Mouse (Mus musculus) intestine, embryonic 16.5 days (tissue): ENCODE data around the gene Fam126b. TPM values are rescaled to one million over a fixed set of nuclear protein-coding genes. Genes with fewer than 3 reads are reported as not detected.
"Not testable (repeated sequence)": the region's sequence is repeated elsewhere in the genome, so short reads cannot be mapped to it uniquely, and the experiment has no call there.

Experiments
- ATAC-seq: fragments of 200-750 bp; cut with Nextera tagmentation; 2 replicates; pipeline ENCODE4 v1.8.0; 2017; ENCODE audit warnings: moderate TSS enrichment, moderate library complexity
- H3K27ac ChIP-seq: fragments of 300-500 bp; sonication (generic); 2 replicates; pipeline ENCODE4 v1.5.1; 2014; ENCODE audit warnings: mild to moderate bottlenecking, low read length
- H3K27me3 ChIP-seq: fragments of 300-500 bp; sonication (generic); replicated peaks from 2 replicates; pipeline ENCODE4 v1.6.1; 2014; ENCODE audit warnings: low read length, control low read depth, mixed read lengths; ENCODE audit not compliant: control insufficient read depth, insufficient read depth
- H3K36me3 ChIP-seq: fragments of 300-500 bp; sonication (generic); 2 replicates; pipeline ENCODE4 v1.6.1; 2014; ENCODE audit warnings: low read length, control low read depth; ENCODE audit not compliant: control insufficient read depth, insufficient read depth
- H3K4me1 ChIP-seq: fragments of 300-500 bp; sonication (generic); 2 replicates; pipeline ENCODE4 v1.6.1; 2014; ENCODE audit warnings: low read length, control low read depth, mixed read lengths; ENCODE audit not compliant: control insufficient read depth, insufficient read depth
- H3K4me2 ChIP-seq: fragments of 300-500 bp; sonication (generic); 2 replicates; pipeline ENCODE4 v1.6.1; 2014; ENCODE audit warnings: low read depth, low read length, control low read depth
- H3K4me3 ChIP-seq: fragments of 300-500 bp; sonication (generic); 2 replicates; pipeline ENCODE4 v1.5.1; 2014; ENCODE audit warnings: mild to moderate bottlenecking, low read length
- H3K9ac ChIP-seq: fragments of 300-500 bp; sonication (generic); 2 replicates; pipeline ENCODE4 v1.6.1; 2014; ENCODE audit warnings: low read depth, low read length
- H3K9me3 ChIP-seq: fragments of 300-500 bp; sonication (generic); 2 replicates; pipeline ENCODE4 v1.6.1; 2016; ENCODE audit warnings: low read length, control low read depth; ENCODE audit not compliant: control insufficient read depth
- WGBS: fragments of 180-500 bp; shearing (Covaris S2); extraction: QIAGEN DNeasy Blood & Tissue Kit; methylation state at CpG from one replicate; pipeline ENCODE4 v1.1.7; 2014; 5-methylcytosine and 5-hydroxymethylcytosine counted together
- polyA plus RNA-seq: library from polyadenylated mRNA; unstranded; fragments of >200 nt; fragmentation: Nextera tagmentation; extraction: Ambion mirVana; gene quantifications from 2 replicates; pipeline ENCODE4 v1.2.1, GENCODE M21; 2015

Fam126b gene
- polyA plus RNA-seq, 1 experiment from 2014 or later = 7.0 TPM

DNA sequence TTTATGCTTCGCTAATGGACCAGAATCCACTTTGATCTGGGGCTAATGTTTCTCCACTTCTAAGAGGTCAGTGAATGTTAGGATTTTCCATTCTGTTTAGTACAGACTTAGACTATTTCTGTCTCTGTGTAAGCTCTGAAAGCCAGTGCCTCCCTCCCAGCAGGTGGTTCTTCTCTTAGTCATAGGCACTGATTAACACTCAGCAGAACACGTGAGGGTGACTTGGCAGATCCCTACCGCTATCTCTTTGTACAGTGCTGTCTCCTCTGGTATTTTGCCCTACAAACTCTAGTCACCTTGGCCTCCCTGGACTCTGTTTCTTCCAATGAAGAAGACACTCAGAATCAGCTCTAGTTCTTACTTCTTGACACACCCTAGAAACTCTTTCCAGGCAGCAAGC lies 28.3 kb upstream of the Fam126b start:
- peak; percentile 53 for ATAC-seq
- Histone ChIP-seq H3K27ac (no peak overlapping the region), H3K9me3 (peaks cover 3% of the 10 kb centered on the region), H3K27me3 (no peaks in the 10 kb centered on the region), H3K4me2 (no peak overlapping the region), H3K4me1 (no peaks in the 10 kb centered on the region; the same call in 1 of the 2 replicates), H3K36me3 (no peaks in the 10 kb centered on the region), H3K4me3 (no peak overlapping the region), H3K9ac (no peak overlapping the region)
- whole genome bisulfite sequencing = 52% methylated on average over 3 of the region's 3 CpGs

DNA sequence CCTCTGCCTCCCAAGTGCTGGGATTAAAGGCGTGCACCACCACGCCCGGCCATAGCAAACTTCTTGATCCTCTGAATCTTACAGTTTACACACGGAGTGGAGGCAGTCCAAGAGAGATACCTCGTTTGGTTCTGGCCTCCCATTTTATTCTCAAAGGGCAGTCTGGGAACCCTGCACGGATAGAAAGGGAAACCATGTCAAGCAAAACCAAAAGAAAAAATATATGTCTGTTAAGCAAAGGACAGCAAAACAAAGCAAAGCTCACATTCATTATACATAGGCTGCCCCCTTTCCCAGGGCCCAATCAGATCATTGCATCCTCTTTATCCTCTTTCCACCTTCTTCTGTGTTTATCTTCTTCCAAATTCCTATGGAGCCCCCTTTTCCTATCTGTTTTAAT lies 27.7 kb upstream of the Fam126b start:
- no peak overlapping the region for H3K4me3 ChIP-seq
- WGBS = 55% methylated on average over 6 of the region's 6 CpGs
- peaks cover 1% of the 10 kb centered on the region for H3K9me3 ChIP-seq
- H3K27ac ChIP-seq = no peak overlapping the region
- H3K36me3 ChIP-seq = no peaks in the 10 kb centered on the region
- no peaks in the 10 kb centered on the region for H3K27me3 ChIP-seq
- H3K4me2 ChIP-seq = no peak overlapping the region
- no peak overlapping the region for H3K9ac ChIP-seq
- ATAC-seq = no peak
- H3K4me1 ChIP-seq = no peaks in the 10 kb centered on the region; the same call in 1 of the 2 replicates

DNA sequence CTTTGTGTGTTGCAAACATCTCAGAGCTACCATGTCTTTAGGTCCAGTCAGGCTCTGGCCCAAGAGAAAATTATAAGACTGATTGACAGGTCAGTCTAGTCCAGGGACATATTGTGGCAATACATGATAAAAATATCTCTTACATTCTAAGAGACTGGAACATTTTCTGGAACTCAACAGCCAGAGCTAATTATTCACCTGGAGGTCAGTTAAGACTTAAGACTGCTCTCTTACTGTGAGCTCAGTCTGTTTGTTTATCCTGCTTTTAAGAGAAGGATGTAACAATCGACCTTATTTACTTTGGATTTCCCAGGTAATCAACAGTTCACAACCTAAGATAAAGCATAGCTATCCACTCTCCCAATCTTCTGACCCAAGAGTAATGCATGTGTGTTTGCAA lies 24.5 kb upstream of the Fam126b start:
- Histone ChIP-seq H3K9me3 (0 out of 2 replicates have a peak, but pooled peaks cover 3% of the 10 kb centered on the region), H3K4me3 (no peak overlapping the region), H3K9ac (no peak overlapping the region), H3K27me3 (no peaks in the 10 kb centered on the region), H3K4me2 (no peak overlapping the region), H3K27ac (no peak overlapping the region), H3K36me3 (no peaks in the 10 kb centered on the region), H3K4me1 (no peaks in the 10 kb centered on the region; the same call in 1 of the 2 replicates)
- no peak for ATAC-seq
- WGBS = 20% methylated on average over 1 of the region's 1 CpGs

DNA sequence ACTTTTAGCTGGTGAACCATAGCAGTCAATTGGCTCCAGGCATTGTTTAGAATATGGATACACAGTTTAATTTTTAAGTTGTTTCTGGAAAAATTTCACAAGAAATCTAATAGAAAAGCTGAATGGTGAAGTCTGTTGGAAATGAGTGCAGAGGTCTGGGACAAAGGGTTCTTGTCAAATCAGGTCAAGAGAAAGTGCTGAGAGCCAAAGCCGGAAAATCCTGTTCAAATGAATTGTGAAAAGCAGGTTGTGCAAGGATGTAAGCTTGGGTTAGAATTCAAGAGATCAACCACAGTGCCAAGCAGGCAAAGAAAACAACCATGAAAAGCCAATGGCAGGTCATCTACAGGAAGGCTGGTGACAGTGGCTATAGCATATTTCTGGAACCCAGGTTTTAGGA lies 24.0 kb upstream of the Fam126b start:
- Histone ChIP-seq H3K9me3 (0 out of 2 replicates have a peak, but pooled peaks cover 3% of the 10 kb centered on the region), H3K36me3 (no peaks in the 10 kb centered on the region), H3K9ac (no peak overlapping the region), H3K4me2 (no peak overlapping the region), H3K4me1 (no peaks in the 10 kb centered on the region; the same call in 1 of the 2 replicates), H3K4me3 (no peak overlapping the region), H3K27me3 (no peaks in the 10 kb centered on the region), H3K27ac (no peak overlapping the region)
- 78% methylated on average over 1 of the region's 1 CpGs for WGBS
- no peak for ATAC-seq

DNA sequence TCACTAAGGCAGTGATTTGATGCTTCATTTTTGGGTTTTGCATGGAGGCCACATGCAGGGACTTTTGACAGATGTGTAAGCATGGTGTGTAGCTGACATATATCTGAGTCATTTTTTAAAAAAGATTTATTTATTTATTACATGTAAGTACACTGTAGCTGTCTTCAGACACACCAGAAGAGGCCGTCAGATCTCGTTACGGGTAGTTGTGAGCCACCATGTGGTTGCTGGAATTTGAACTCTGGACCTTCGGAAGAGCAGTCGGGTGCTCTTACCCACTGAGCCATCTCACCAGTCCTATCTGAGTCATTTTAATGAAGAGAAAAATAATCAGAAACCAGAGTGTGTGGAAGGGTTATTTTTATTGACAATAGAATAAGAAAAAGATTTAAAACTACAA lies 23.5 kb upstream of the Fam126b start:
- H3K9me3 ChIP-seq, H3K4me1 ChIP-seq, H3K27ac ChIP-seq, H3K4me2 ChIP-seq, H3K9ac ChIP-seq, H3K27me3 ChIP-seq, H3K4me3 ChIP-seq, H3K36me3 ChIP-seq, ATAC-seq: not testable (repeated sequence)
- WGBS = 82% methylated on average over 5 of the region's 5 CpGs

DNA sequence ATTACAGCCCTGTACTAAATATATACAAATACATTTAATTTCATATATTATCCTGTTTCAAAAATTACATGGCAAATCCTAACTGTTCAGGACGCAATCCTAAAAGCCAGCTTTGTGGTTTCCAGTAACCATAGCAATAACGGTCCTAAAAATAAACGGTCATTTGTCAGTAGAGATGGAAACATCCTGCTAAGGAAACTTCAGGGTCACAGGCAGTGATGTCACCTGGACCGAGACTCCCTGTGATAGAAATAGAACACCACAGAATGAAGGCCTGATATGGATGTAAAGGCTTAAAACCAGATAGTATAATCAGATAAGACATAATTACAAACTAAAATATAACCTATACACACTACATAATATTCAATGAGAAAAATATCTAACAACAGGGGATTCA lies 17.6 kb upstream of the Fam126b start:
- H3K27ac ChIP-seq = no peak overlapping the region
- no peak for ATAC-seq
- 44% methylated on average over 4 of the region's 4 CpGs for WGBS

DNA sequence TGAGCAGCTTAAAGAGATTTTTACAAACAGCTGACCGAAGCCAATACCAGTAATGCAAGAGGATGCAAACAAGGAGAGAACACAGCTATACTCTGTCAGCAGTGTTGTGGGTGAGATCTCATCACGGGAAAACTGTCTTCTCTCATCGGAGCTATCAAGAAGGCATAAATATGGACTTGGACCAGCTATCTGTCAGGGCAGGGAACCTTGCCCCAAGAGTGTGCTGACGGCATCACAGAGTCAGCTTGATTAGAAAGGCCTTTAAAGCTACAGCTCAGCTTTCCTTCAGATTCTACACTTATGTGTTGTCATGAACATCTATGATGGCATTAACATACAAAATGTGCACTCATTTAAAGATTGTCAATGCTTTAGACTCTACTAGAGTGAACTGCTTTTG lies 16.6 kb upstream of the Fam126b start:
- H3K27ac ChIP-seq = no peak overlapping the region
- H3K27me3 ChIP-seq = no peaks in the 10 kb centered on the region
- 0 out of 2 replicates have a peak, but pooled peaks cover 3% of the 10 kb centered on the region for H3K9me3 ChIP-seq
- WGBS = 75% methylated on average over 4 of the region's 4 CpGs
- no peak for ATAC-seq
- H3K9ac ChIP-seq = no peak overlapping the region
- H3K4me1 ChIP-seq = no peaks in the 10 kb centered on the region
- no peak overlapping the region for H3K4me2 ChIP-seq
- no peaks in the 10 kb centered on the region for H3K36me3 ChIP-seq
- H3K4me3 ChIP-seq = no peak overlapping the region

More for the DNA sequence above, 17.6 kb upstream of the Fam126b start:
- Histone ChIP-seq H3K9me3 (0 out of 2 replicates have a peak, but pooled peaks cover 3% of the 10 kb centered on the region), H3K27me3 (no peaks in the 10 kb centered on the region), H3K9ac (no peak overlapping the region), H3K4me3 (no peak overlapping the region), H3K36me3 (no peaks in the 10 kb centered on the region), H3K4me2 (no peak overlapping the region), H3K4me1 (no peaks in the 10 kb centered on the region)

DNA sequence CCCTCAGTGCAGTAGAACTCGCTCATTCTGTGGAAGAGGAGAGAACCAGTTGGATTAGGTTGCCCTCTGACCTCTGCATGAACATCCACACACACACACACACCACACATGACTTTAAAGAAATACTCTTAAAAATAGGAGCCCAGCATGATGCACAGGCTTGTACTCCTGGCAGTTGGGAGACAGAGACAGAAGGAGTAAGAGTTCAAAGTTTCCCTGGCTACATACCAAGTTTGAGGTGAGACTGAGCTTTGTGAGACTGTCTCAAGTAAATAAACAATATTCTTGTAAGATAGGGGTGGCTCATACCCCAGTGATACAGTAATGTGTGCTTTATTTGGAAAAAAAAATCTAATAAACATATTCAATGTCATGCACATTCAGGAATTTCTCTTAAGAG lies 1.4 kb upstream of the Fam126b start:
- Histone ChIP-seq H3K4me3 (no peak overlapping the region), H3K27ac (no peak overlapping the region), H3K4me1 (peaks cover 7% of the 10 kb centered on the region; the same call in 1 of the 2 replicates), H3K36me3 (no peaks in the 10 kb centered on the region), H3K9ac (no peak overlapping the region), H3K27me3 (no peaks in the 10 kb centered on the region), H3K4me2 (no peak overlapping the region), H3K9me3 (no peaks in the 10 kb centered on the region)
- 87% methylated on average over 1 of the region's 1 CpGs for WGBS
- ATAC-seq = no peak

DNA sequence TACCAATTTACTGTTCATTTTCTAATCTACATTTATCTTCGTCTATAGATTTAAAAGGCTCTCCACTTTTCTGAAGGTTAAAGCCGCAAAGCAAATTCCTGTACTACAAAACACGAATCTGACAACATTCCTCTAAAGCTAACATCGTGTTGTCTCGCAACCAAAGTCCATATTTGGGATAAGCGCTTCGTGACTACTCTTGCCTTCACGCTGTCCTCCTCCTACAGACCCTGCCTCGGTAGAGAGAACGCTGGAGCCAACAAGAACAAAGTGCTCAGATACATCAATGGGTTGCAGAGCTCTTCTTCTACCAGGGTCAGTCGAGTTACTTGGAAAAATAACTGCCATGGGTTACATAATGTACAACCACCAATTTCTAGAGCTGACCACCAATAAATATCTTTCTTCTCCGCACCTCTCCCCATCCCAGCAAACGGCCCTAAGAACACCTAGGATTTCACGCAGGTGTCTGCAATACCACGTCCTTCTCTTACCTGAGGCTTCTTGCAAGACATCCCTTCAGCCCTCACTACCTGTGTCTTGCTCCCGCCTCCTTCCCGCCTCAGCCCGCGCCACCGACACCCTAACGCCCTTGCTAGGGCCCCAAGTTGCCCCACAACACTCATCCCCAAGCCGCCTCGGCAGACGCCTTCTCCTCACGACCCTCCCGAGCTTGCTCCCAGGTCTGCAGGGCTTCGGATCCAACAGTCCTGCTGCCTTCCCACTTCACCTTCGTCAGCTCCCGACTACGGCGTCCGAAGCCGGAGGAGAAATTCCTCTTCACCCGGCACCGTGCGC lies 551 bp downstream of the Fam126b start:
- no peaks in the 10 kb centered on the region for H3K9me3 ChIP-seq
- H3K27me3 ChIP-seq = no peaks in the 10 kb centered on the region
- H3K36me3 ChIP-seq = no peaks in the 10 kb centered on the region
- H3K4me1 ChIP-seq = peaks cover 7% of the 10 kb centered on the region; the same call in 1 of the 2 replicates
- peak; percentile 77 for ATAC-seq
- H3K4me2 ChIP-seq = peak overlapping the region; percentile 88
- peak overlapping the region; percentile 83 for H3K4me3 ChIP-seq
- H3K27ac ChIP-seq = peak overlapping the region; percentile 68
- peak overlapping the region; percentile 95 for H3K9ac ChIP-seq
- WGBS = 4% methylated on average over 35 of the region's 36 CpGs
